Mouse (Mus musculus) adrenal gland, adult 18-20 months (tissue): ENCODE results near the gene Enox1. TPM values are rescaled to one million over a fixed set of nuclear protein-coding genes. Genes with fewer than 3 reads are reported as not detected.
A peak's percentile ranks its signal among the peaks of the same experiment; 100 is the strongest.
"Not testable (repeated sequence)": the region's sequence is repeated elsewhere in the genome, so short reads cannot be mapped to it uniquely, and the experiment has no call there.

Experiments
- DNase-seq, 2 experiments: peaks; one replicate each; pipeline ENCODE4 v3.0.0; 2021 to 2022; ENCODE audit warnings: low spot score in 2 of 2
- long read RNA-seq, 2 experiments: library from polyadenylated mRNA; stranded (forward); transcript quantifications; one replicate each; pipeline ENCODE4 v2.0.0; 2021
- total RNA-seq, 2 experiments: library from RNA; stranded (reverse); gene quantifications; 1 replicate in 1 of 2; 2 replicates in 1 of 2; pipeline ENCODE4 v1.2.3; 2021

Gene Enox1
- 1 to 10 TPM; 3.1 to 4.4 TPM for total RNA-seq
- long read RNA-seq, experiment 1, partial matches to known transcripts, result 1 of 4 reads
- long read RNA-seq, experiment 1, other reads (novel, unspliced or antisense), result 3 of 4 reads
- long read RNA-seq, experiment 2, partial matches to known transcripts, result 1 of 3 reads
- long read RNA-seq, experiment 2, other reads (novel, unspliced or antisense), result 2 of 3 reads

DNA sequence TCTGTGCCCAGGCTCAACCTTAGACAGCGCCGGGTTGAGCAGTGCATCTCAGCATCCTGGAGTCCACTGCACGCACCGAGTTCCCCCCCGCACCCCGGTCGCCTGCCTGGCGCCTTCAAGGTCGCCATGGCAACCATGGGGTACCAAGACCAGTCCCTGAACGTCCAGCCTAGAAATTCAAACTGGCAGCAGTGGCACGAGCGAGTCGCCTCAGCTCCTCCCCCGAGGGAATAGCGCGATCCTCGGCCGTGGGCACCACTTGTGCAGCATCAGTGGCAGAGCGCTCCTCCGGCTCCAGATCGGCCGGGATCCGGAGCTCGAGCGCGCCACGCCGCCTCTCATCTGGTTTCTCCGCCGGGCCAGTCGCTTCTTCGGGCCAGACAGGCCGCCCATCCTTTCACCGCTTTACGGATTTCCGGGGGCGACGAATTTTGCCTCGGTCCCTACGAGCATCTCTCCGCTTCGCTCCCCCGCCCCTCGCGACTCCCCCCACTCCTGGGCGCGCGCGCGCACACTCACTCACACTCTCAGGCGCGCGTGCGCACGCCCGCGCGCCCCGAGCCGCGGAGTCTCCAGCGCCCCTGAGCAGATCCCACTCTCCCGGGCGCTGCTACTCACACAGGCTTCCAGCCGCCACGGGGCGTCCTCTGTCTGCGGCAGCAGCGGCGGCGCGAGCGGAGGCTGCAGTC lies at the start of gene Enox1:
TSS of gene Enox1 (plus strand) at position 542 of the 689 bp plus-strand sequence.
- peak in 1 of 2 experiments; percentile 42 for DNase-seq

DNA sequence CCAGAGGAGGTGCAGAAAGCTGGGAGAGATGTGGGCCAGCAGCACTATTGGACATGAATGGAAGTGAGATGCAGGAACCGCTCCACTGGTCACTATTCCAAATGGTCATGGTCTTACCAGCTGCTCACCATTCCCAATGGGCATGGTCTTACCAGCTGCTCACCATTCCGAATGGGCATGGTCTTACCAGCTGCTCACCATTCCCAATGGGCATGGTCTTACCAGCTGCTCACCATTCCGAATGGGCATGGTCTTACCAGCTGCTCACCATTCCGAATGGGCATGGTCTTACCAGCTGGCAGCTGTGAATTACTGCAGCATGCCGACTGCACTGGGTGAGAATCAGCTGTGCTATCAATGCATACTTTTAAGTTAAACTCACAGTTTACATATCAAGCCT lies 45.9 kb upstream of the Enox1 start:
- DNase-seq, result not testable (repeated sequence)

DNA sequence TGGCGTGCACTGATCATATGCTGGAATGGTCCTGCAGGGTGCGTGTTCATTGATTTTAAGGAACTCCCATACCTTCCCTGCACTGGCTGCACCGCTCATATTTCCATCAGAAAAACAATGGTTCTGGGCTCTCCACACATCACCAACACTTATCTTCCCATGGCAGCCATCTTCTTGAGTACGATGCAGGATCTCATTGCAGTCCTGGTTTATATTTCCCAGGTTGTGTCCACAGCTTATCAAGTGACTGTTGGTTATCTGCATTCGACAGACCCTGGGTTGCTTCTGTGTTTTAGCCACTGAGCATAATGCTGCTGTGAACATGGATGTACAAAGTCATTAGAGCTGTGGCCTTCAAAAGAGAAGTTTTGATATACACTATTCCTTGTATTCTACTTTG lies 26.0 kb upstream of the Enox1 start:
- DNase-seq, result no peak

DNA sequence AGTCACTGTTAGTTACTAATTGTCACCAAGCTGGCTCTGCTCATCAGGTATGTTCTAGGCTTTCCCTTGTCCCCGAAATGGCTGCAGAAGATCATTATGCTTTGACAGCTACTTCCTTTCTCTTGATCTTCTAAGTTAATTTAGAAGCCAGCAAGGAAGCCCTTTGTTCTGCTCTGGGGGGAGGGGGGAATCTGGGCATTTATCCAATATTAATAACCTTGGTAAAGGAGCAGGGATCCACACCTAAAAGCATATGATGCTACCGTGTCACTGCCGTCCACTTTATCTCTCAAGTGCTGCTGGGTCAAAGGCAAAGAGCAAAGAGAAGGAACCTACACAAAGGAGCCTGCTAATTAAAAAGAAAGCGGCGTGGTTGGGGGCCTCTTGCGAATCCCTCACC lies 19.6 kb upstream of the Enox1 start:
- no peak for DNase-seq

DNA sequence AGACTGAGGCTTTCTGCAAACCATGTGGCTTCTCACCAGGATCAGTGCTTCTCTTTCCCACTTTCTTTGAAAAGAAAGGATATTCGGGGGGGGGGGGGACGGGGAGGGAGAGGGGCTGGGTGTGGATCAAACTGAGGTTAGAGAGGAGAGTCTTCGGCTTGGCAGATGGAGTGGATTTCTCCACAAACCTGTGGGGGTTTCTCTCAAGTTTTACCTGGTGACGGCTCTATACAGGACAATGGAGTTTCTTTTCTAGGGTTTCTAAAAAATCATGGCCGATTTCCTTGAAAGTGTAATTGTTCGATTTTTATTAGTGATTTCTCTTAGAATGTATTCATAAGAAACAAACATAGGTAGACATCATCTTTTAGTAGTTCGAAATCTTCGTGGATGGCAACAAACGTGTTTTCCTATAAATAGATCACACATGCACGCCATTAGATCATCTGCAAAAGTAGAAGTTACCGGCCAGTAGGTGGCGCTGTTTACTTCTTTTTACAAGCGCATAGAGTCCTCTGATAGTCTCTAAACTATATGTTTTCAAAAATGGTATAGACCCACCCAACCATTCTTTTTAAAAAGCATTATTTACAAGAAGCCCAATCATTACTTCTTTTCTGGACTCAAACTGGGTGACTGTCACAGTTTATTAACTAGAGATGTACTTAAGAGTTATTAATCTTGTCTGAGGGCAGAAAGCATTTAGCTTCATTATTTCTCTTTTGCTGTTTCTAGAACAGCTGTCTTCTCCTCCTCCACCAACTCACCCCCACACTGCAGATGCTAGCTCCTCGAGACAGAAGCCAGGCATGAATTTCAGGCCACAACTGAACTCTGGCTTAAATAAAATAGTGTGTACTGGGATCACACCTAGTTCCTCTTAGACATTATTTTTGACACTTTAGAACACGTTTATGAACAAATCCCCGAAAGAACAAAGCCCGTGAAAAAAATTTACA lies 15.0 kb upstream of the Enox1 start:
- peak; percentile 69 to 70 for DNase-seq

DNA sequence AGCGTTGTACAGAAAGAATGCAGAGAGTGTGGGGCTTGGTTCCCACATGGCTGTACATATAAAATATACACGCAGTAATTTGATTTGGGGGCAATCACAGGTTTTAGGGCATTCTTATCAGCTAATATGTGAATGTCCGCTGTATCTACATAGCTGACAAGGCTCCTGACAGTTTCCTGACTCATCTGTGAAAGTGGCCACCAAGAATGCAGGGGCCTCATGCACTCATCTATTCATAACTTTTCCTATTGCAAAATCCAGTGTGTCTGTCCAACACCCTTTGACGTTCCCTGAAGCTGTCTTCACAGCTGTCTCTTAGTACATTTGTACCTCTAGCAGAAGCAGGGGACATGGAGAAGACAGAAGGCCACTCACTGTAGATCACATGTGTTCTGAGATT lies 11.5 kb upstream of the Enox1 start:
- no peak for DNase-seq

DNA sequence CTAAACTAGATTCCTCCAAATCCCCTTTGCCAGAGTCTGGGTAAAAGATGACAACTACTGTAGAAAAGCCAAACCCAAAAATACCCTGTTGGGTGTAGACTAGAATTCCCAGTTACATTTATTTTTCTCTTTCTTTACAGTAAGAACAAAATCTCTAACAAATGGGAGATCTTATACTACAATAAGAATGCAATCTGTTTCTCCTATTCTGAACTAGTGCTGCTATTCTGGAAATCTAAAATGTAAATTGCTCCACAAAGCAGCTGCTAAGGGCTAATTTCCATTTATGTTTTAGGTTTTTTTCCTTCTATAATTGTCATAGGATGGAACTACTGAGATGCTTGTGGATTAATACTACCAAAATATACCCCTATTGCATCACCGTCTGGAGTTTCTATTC lies 8.9 kb upstream of the Enox1 start:
- no peak for DNase-seq

DNA sequence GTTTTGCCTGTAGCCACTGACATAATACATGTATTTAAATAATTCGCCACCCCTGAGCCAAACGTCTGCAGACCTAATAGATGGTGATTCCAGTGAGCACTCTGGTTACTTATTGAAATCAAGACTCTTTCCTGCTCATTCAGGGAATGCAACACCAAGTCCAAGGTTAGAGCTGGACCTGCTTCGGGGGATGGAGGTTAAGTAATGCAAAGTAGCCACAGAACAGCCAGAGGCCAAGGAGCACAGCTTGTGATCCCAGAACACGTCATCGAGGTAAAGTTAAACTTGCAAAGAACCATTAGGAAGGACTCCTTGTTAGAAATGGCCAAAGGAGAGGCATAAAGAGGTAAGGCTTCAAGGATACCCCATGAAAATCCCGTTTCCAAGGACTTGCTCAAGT lies 6.0 kb upstream of the Enox1 start:
- DNase-seq, result no peak

DNA sequence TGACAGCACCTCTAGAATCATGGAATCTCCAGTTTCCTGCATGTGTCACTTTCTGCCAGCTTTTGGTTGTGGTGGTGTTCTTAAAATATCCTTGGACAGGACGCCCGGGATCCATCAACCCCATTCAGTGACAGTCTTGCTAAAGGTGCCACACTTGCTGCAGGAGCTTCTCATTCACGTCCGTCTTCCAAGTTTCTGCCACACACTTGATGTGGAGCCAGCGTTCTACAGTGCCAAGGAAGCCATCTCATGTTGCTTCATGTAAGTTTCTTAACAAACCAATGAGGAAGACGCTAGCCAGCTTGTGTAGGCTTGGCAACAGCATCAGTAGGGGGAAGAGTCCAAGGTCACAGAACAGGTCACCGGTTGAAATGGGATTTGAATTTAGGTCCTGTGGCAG lies 5.1 kb upstream of the Enox1 start:
- DNase-seq, result no peak

DNA sequence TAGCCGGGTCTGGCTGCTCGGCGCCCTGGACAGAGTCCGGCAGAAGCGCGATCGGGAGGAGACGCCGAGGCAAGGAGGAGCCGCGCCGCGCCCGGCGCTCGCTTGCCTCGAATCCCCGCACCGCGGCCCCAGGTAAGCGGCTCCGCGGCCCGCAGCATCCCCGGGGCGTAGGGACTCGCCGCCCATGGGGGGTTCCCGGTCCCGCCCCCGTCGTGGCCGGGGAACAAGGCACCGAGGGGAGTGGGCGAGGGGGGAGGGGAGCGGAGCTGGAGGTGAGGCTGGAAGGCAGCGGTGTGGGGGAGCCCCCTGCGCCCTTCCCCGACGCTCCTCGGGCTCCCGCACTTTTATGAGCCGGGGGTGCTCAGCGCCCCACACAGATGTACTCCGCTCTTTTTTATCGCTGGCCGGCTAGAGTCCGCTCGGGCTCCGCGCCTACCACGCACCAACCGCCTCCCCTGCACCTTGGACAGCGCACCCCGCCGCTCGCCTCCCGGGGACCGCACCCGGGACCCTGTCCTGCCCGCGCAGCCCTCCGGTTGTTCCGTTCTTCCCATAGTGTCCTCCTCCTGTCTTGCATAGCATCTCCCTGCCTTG lies 445 bp downstream of the Enox1 start:
- peak; percentile 25 to 38 for DNase-seq

DNA sequence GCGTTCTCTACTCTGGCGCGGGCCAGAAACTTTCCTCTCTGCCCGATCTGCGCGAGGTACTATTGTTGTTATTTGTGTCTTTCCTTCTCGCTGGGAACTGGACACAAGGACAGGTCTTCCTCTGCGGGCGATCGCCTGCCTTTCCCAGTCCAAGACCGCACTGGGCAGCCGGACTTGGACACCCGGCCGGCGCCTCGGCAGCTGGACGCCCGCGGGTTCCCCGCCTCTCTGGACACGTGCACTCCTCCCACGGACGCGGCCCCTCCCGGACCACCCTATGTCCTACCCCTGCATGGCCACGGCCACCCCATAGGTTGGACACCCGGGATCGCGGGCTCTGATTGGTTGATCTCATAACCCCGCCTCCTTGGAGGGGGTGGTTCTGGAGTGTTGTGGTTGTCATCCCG lies 945 bp downstream of the Enox1 start:
- DNase-seq, result peak; percentile 39 to 42

DNA sequence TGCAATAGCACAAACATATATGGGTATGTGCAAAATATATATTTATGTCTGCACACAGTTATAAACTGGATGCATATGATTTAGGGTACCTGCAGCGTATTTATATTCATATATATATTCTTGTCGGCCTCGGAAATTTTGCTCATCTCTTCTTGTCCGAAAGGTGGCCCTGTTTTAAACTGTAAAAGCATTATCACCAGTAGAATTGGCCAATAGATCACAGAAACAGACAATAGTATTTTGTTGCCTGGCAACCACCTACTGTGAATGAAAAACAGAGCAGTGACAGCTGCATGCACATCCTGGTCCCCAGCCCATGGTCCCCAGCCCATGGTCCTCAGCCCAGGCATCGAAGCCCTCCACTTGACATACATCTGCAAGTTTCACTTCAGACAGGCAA lies 2.8 kb downstream of the Enox1 start:
- no peak for DNase-seq

DNA sequence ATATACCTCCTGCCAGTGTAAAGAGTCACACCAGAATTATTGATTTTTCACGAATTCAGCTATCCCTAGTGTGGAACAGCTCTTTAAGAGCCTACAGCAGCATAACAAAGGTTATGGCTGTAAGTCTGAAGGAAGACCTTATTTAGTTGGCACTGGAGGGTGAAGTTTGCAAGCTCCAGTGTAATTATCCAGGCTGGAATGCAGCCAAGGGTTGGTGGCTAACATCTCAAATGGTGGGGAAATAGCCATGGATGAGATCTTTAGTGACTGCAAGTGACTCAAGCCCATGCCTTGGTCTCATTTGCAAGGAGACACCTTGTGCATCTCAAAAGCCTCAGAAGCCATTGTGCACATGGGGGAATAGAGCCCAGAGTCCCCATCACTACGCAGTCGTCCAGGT lies 5.9 kb downstream of the Enox1 start:
- no peak for DNase-seq

DNA sequence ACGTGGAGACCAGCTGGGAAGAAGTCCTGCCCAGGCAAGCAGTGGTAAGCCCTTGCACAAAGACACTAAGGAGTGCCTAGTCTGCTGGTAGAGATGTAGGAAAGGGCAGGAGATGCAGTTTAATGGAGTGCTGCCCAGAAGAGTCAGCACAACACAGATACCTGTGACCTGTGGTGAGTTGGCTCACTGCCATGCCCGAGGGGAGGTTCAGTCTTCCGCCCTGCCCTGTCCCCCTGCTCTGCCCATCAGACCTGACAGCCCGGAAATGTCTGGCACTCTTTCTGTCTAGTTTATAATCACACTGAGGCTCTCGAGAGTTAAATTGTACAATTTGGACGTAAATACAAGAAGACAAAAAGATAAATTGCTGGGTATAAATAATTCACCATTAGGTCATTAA lies 7.8 kb downstream of the Enox1 start:
- no peak for DNase-seq

DNA sequence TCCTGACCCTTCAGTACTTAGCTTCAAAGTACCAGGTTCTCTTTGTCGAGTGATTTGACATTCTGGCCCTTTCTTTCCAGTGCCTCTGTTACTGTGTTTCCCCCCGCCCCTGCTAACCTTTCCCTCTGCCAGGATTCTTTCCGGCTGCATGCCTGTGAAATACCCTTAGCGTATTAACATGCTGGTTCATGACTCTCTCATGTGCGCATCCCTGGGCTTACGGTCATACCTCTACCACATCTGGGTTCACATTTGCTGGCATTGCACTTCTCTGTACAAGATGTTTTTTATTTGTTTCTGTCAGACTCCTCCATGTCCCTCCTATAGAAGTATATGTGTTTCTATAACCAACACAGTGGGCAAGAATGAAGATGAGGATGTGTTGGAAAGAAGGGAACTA lies 11.6 kb downstream of the Enox1 start:
- no peak for DNase-seq

DNA sequence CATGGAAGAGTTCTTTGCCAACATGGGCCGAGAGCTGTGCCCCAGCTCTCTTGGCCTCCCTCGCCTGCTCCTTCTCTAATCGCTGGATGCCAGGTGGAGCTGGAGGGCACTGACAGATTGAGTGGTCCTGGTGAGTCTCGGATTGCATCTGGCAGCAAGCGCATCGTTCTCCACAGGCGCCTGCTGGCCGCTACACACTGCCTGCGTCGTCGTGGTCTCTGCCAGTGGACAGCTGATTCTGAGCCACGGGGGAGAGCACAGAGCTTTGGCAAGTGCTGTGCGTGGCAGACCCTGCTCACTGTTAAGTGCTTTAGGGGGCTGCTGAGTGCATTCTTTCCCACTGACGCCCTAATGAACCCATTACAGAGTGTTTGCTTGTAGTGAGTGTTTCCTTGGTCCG lies 17.9 kb downstream of the Enox1 start:
- no peak for DNase-seq

DNA sequence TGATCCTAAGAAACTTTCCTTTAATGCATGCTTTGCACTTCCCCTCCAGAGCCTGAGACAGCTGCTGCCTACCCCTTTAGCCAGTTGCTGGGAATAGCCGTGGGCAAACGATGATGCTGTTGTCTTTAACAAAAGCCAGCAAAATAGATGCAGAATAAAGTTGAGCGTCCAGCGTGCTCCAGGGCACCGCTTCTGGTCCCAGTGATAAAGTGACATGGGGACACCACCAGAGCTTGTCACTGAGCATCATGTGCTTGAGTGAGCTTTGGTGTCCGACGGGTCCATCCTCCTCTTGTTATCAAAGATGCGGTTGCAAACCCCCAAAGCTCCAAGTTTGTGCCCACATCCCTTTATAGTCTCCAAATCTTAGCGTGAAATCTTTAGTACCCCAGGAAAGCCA lies 18.4 kb downstream of the Enox1 start:
- no peak for DNase-seq

DNA sequence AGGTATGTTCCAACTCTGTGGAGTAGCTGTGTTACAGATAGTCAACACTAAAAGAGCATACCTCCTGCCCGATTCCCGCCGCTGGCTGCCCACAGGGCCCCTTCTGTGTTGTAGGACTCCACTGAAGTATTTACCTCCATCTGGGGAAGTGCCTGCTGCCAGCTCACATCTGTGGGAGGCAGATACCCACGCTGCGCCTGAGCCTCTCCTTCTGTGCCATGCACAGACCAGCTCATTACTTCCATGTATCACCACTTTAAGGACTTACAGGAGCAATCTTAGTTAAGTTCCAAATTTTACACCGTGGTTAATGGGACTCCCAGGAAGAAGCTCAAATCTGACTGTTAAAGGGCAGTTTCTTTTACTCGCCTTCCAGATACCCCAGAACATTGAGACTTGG lies 23.7 kb downstream of the Enox1 start:
- no peak for DNase-seq

DNA sequence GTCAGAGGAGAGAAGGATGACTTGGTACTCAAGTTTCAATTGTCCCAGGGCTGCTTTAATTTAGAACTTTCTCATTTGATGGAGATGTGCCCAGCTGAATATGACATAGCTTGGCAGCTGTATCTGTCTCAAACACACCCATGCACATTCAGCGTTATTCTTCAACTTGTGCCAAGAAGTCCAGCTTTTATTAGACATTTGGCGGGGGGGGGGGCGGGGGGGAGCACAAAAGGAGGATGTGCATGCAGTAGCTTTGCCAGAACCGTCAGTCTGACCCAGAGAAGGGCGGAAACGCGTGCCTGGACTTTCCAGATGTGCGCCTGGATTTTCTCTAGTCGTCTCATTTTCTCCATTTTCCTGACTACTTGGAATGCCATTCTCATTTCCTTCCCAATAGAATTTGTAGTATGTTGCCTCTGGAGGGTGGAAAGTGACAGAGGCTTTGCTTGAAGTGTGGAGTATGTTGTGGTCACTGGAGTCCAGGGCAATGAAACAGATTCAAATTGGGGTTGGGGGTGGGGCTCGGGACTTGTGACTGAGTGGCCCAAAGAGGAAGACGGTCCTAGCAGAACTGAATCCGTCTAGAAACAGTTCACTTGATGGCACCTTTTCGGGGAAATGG lies 24.3 kb downstream of the Enox1 start:
- no peak for DNase-seq

DNA sequence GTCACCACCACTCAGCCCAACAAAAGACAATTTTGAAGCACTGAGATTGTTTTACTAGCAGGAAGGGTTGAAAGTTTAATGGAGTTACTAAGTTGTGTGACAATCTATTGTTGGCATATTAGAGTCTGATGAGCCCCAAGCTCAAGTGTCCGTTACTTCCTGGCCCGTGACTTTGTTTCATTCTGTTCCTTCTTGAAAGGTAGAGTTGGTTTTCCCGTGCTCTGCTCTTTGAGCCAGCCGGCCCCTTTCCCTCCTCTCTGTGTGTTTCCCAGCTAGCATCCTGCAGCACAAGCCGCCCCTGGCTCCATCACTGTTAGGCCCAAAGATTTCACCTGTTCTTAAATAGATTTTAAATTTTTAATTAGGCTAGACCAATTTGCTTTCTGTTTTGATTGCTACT lies 26.9 kb downstream of the Enox1 start:
- no peak for DNase-seq

DNA sequence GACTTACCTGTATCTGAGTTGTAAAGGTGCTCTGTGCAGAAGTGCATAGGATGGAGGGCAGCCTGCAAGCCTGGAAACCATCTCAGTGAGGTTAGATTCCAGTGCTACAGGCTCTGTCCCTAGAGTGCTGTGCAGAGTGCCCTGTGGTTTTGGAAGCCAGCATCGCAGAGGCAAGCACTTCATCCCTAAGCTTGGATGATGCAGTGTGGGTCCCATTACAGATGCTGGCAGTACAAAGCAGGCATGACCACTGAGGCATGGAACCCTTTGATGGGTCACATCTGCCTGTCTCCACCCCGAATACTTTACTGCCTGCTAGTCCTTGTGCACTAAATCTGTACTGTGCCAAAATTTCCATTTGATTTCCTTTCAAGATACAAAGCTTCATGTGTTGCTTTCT lies 33.6 kb downstream of the Enox1 start:
- no peak for DNase-seq
